Mouse (Mus musculus) testis, adult 2 months (tissue): ENCODE measurements around the gene Calr4.

Experiments
- CTCF ChIP-seq: fragments of 200-500 bp; IDR thresholded peaks from 2 replicates; pipeline ENCODE4 v1.5.1; 2012; ENCODE audit warnings: low read depth, mild to moderate bottlenecking, inconsistent platforms, low read length, moderate library complexity; ENCODE audit not compliant: control insufficient read depth, insufficient read depth, insufficient replicate concordance
- POLR2A ChIP-seq: fragments of 200-500 bp; IDR thresholded peaks from 2 replicates; pipeline ENCODE4 v1.6.1; 2012; ENCODE audit warnings: low read depth, mild to moderate bottlenecking, inconsistent platforms, low read length, moderate library complexity; ENCODE audit not compliant: control insufficient read depth

- TF ChIP-seq POLR2A, result 0 out of 2 replicates have a peak, but pooled peaks have one; percentile 5
- no peak for TF ChIP-seq CTCF
Observed at GRCm38 (mm10) chr4:109225606-109226005, 8.7 kb upstream of the Calr4 start.
